Mouse (Mus musculus): ENCODE results near the gene Mzf1.

- TF ChIP-seq CTCF (IDR thresholded peaks at IDR 0.05; ENCODE audit: borderline replicate concordance, extremely low read depth, insufficient read depth, insufficient read length) (no peak), POLR2A (IDR thresholded peaks at IDR 0.05; ENCODE audit: borderline replicate concordance, extremely low read depth, insufficient read depth, insufficient read length, poor library complexity, severe bottlenecking) (peak; percentile 89)
These were observed 30.4 kb downstream of the Mzf1 start for GRCm38 (mm10) chr7:13023928-13024731.

Measured in brain, embryonic 14.5 days (tissue).